Mouse (Mus musculus) forebrain, postnatal 0 days (tissue): ENCODE measurements at regions not wholly inside any gene's neighbourhood (a gene's known extent, or its start where the extent isn't known, plus 50 kb on each side); places are given as distances from the start of the nearest gene placed in this dataset.

Experiments
- ATAC-seq: fragments of 200-750 bp; cut with Nextera tagmentation; 2 replicates; pipeline ENCODE4 v1.8.0; 2017; ENCODE audit warnings: mild to moderate bottlenecking, moderate library complexity
- DNase-seq: peaks from one replicate; pipeline ENCODE4 v3.0.0-alpha.2; 2015
- H3K27ac ChIP-seq: fragments of 300-500 bp; sonication (generic); 2 replicates; pipeline ENCODE4 v1.5.1; 2014; ENCODE audit warnings: low read depth, mild to moderate bottlenecking, antibody characterized with exemption, low read length, moderate library complexity, mixed read lengths
- H3K27me3 ChIP-seq: fragments of 300-500 bp; sonication (generic); 2 replicates; pipeline ENCODE4 v1.6.1; 2014; ENCODE audit warnings: mild to moderate bottlenecking, low read length, mixed read lengths; ENCODE audit not compliant: insufficient read depth
- H3K36me3 ChIP-seq: fragments of 300-500 bp; sonication (generic); 2 replicates; pipeline ENCODE4 v1.6.1; 2014; ENCODE audit warnings: mild to moderate bottlenecking, moderate library complexity; ENCODE audit not compliant: insufficient read depth
- H3K4me1 ChIP-seq: fragments of 300-500 bp; sonication (generic); 2 replicates; pipeline ENCODE4 v1.6.1; 2014; ENCODE audit warnings: antibody characterized with exemption; ENCODE audit not compliant: insufficient read depth
- H3K4me2 ChIP-seq: fragments of 300-500 bp; sonication (generic); 2 replicates; pipeline ENCODE4 v1.6.1; 2014; ENCODE audit warnings: low read depth, mild to moderate bottlenecking, moderate library complexity
- H3K4me3 ChIP-seq: fragments of 300-500 bp; sonication (generic); 2 replicates; pipeline ENCODE4 v1.5.1; 2014; ENCODE audit warnings: low read depth, low read length, mixed read lengths
- H3K9ac ChIP-seq: fragments of 300-500 bp; sonication (generic); 2 replicates; pipeline ENCODE4 v1.6.1; 2014; ENCODE audit warnings: mild to moderate bottlenecking
- H3K9me3 ChIP-seq: fragments of 300-500 bp; sonication (generic); 2 replicates; pipeline ENCODE4 v1.6.1; 2016; ENCODE audit warnings: low read length
- CTCF ChIP-seq: sonication (generic); IDR thresholded peaks from 2 replicates; pipeline ENCODE4 v1.5.1; 2016; ENCODE audit warnings: antibody characterized with exemption, control low read depth, low read depth
- WGBS: fragments of 180-500 bp; shearing (Covaris S2); extraction: QIAGEN DNeasy Blood & Tissue Kit; methylation state at CpG from one replicate; pipeline ENCODE4 v1.1.7; 2014; 5-methylcytosine and 5-hydroxymethylcytosine counted together

DNA sequence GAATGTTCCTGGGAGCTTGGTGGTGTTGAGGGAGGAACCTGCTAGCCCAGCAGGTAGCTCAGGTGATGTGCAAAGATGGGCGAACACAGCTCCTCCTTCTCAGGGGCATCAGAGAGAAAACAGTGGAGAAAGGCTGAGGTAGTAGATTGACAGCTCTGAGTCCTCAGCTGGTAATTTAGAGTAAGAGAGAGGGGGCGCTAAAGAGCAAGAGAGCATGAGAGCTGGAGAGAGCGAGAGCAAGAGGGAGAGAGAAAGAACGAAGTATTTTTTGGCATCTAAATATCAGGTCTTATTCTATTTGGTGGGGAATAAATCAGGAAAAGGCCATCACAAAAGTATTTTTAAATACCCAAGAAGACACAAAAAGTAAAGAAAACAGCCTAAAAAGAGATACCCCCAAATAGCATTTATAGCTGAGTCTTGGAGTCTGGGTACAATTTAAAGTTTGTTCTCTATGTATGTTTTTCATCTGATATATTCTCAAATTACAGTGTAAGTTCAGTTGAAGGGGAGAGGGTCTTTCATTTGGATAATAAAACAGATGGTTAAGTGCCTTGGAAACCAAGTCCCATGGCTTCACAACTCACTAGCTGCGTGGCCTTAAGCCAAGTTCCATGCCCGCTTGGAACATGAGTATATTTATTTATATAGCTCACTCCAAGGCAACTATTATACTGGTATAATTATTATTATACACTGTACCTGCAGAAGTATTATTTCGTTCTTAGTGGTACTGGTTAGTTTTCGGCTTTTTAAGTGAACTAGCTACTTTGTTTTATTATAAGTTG is 183.9 kb downstream of the AI593442 start:
- Histone ChIP-seq H3K27ac (no peak overlapping the region), H3K36me3 (no peaks in the 10 kb centered on the region), H3K9me3 (no peaks in the 10 kb centered on the region), H3K4me3 (no peak overlapping the region), H3K4me2 (no peak overlapping the region), H3K27me3 (no peaks in the 10 kb centered on the region), H3K9ac (no peak overlapping the region), H3K4me1 (no peaks in the 10 kb centered on the region)
- peak; percentile 19 for DNase-seq
- WGBS: 50% methylated on average over 8 of the region's 8 CpGs
- ATAC-seq: no peak
- TF ChIP-seq CTCF: peak; percentile 50

GRCm38 (mm10) chr9:52492947-52493505 is 186.6 kb downstream of the AI593442 start:
- no peak for ATAC-seq
- no peaks in the 10 kb centered on the region for H3K27me3 ChIP-seq
- H3K4me2 ChIP-seq: no peak overlapping the region
- H3K27ac ChIP-seq: no peak overlapping the region
- H3K9me3 ChIP-seq: no peaks in the 10 kb centered on the region
- no peak for TF ChIP-seq CTCF
- no peak overlapping the region for H3K4me3 ChIP-seq
- DNase-seq: peak; percentile 20
- H3K9ac ChIP-seq: no peak overlapping the region
- 34% methylated on average over 2 of the region's 2 CpGs for WGBS
- H3K4me1 ChIP-seq: no peaks in the 10 kb centered on the region
- no peaks in the 10 kb centered on the region for H3K36me3 ChIP-seq

DNA sequence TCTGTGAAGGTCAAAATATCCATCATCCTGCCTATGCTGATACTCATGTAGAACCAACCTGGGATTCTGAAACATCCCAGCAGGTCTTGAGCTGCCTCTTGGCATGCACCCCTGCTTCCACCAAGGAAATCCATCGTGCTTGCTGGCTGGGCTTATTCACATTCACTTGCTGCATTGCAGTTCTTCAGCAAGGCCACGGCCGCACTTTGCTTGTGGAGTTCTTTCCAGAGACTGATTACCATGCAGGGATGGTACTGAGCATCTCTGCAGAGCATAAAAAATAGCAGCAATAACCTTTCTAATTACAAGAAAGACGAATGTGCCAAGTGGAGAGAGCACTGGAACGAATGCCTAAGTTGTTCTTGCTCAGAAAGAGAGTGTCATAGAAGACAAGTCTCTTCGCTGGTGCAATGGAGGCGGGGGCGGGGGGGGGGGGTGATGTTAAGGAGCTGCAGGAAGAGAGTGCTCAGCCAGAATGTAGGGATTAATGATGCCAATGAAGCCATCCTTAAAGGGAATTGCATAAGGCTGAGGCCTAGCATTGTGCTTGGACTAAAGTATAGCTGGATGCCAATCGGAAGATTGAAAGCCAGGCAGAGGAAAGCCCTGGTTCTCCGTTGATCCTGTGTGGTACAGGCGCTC is 205.9 kb downstream of the AI593442 start:
- no peaks in the 10 kb centered on the region for H3K9me3 ChIP-seq
- no peak for TF ChIP-seq CTCF
- no peaks in the 10 kb centered on the region for H3K27me3 ChIP-seq
- 71% methylated on average over 11 of the region's 11 CpGs for WGBS
- no peak overlapping the region for H3K4me2 ChIP-seq
- ATAC-seq (no peak), DNase-seq (no peak)
- no peak overlapping the region for H3K9ac ChIP-seq
- H3K27ac ChIP-seq: no peak overlapping the region
- no peaks in the 10 kb centered on the region for H3K36me3 ChIP-seq
- H3K4me3 ChIP-seq: no peak overlapping the region
- no peaks in the 10 kb centered on the region for H3K4me1 ChIP-seq

GRCm38 (mm10) chr9:52472859-52473258 is 206.7 kb downstream of the AI593442 start:
- H3K4me2 ChIP-seq: no peak overlapping the region
- no peaks in the 10 kb centered on the region for H3K4me1 ChIP-seq
- DNase-seq (no peak), ATAC-seq (no peak)
- 61% methylated on average over 8 of the region's 8 CpGs for WGBS
- no peaks in the 10 kb centered on the region for H3K36me3 ChIP-seq
- no peaks in the 10 kb centered on the region for H3K27me3 ChIP-seq
- no peak for TF ChIP-seq CTCF
- H3K9me3 ChIP-seq: no peaks in the 10 kb centered on the region
- no peak overlapping the region for H3K4me3 ChIP-seq
- H3K9ac ChIP-seq: no peak overlapping the region
- no peak overlapping the region for H3K27ac ChIP-seq

DNA sequence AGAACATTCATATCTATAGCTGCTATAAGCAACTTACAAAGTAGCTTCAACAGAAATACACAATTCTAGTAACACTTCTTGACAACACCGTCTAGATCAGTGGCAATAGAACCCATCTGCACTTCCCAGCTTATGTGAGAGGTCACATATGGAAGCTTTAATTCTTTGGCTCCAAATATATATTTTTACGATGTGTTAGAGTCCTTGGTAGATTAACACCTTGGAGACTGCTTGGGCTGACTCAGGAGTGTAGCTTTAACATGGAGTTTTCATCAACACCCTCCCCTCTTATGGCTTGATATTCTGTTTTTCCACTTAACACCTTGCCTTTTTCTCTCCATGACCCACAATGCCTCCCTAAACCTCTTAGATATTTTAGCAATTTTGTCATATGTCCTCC is 221.1 kb downstream of the AI593442 start:
- WGBS: 75% methylated on average over 2 of the region's 2 CpGs
- no peak for ATAC-seq

DNA sequence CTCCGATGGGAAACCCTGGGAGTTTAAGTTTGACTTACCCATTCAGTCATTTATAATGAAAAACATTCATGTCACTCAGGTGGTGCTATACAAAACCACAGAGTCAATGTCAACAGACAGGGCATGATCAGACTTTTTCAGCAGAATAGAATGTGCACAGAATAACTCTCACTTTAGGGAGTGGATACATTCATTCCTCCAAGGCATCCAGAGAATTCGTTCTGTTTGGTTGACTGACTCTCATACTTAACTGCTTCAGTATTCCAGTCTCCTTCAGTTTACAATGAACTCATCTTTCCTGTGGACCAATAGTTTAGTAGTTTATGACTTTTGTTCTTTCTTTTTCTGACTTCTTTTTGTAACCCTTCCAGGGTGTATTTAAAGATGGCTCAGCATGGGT is 225.1 kb downstream of the AI593442 start:
- Histone ChIP-seq H3K27ac (no peak overlapping the region), H3K27me3 (no peaks in the 10 kb centered on the region), H3K36me3 (no peaks in the 10 kb centered on the region), H3K4me3 (no peak overlapping the region), H3K4me2 (no peak overlapping the region), H3K9ac (no peak overlapping the region), H3K4me1 (no peaks in the 10 kb centered on the region), H3K9me3 (no peaks in the 10 kb centered on the region)
- no peak for DNase-seq
- ATAC-seq: no peak
- no peak for TF ChIP-seq CTCF
- WGBS: 81% methylated on average over 2 of the region's 2 CpGs

More for the DNA sequence above, 221.1 kb downstream of the AI593442 start:
- H3K4me3 ChIP-seq: no peak overlapping the region
- H3K27ac ChIP-seq: no peak overlapping the region
- H3K27me3 ChIP-seq: no peaks in the 10 kb centered on the region
- no peaks in the 10 kb centered on the region for H3K36me3 ChIP-seq
- no peak for TF ChIP-seq CTCF
- H3K4me1 ChIP-seq: no peaks in the 10 kb centered on the region
- H3K4me2 ChIP-seq: no peak overlapping the region
- no peaks in the 10 kb centered on the region for H3K9me3 ChIP-seq
- no peak overlapping the region for H3K9ac ChIP-seq
- DNase-seq: no peak

DNA sequence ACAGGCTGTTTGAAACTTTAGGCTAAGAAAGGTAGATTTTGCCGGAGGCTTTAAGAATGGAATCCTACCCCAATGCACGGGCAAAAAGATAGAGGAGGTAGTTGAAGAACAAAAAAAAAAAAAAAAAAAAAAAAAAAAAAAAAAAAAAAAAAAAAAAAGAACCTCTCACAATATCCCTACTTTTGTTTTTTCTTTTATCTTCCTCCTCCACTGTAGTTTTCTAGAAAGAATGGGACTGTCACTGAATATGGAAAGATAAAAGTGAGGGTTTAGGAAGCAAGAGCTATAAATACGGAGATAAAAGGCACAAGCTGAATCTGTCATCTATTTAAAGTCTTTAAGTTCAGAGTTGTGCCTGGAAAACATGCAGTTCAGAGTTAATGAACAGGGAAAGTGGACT is 227.8 kb downstream of the AI593442 start:
- H3K36me3 ChIP-seq: no peaks in the 10 kb centered on the region
- H3K27me3 ChIP-seq: no peaks in the 10 kb centered on the region
- H3K27ac ChIP-seq: no peak overlapping the region
- DNase-seq (no peak), ATAC-seq (no peak)
- no peaks in the 10 kb centered on the region for H3K4me1 ChIP-seq
- no peak overlapping the region for H3K9ac ChIP-seq
- TF ChIP-seq CTCF: no peak
- H3K4me2 ChIP-seq: no peak overlapping the region
- 76% methylated on average over 3 of the region's 3 CpGs for WGBS
- no peak overlapping the region for H3K4me3 ChIP-seq
- H3K9me3 ChIP-seq: no peaks in the 10 kb centered on the region
